Mouse (Mus musculus) intestine, postnatal 0 days (tissue): ENCODE data around the gene Pdcd6ip. TPM values are rescaled to one million over a fixed set of nuclear protein-coding genes. Genes with fewer than 3 reads are reported as not detected.
"Not testable (repeated sequence)": the region's sequence is repeated elsewhere in the genome, so short reads cannot be mapped to it uniquely, and the experiment has no call there.

Experiments
- ATAC-seq: fragments of 200-750 bp; cut with Nextera tagmentation; 2 replicates; pipeline ENCODE4 v1.8.0; 2017; ENCODE audit warnings: mild to moderate bottlenecking, moderate TSS enrichment, moderate library complexity
- H3K27ac ChIP-seq: fragments of 300-500 bp; sonication (generic); 2 replicates; pipeline ENCODE4 v1.5.1; 2014; ENCODE audit warnings: mild to moderate bottlenecking, low read depth, low read length, moderate library complexity
- H3K27me3 ChIP-seq: fragments of 300-500 bp; sonication (generic); replicated peaks from 2 replicates; pipeline ENCODE4 v1.6.1; 2014; ENCODE audit warnings: low read length, mixed read lengths; ENCODE audit not compliant: control insufficient read depth, insufficient read depth
- H3K36me3 ChIP-seq: fragments of 300-500 bp; sonication (generic); 2 replicates; pipeline ENCODE4 v1.6.1; 2014; ENCODE audit warnings: mild to moderate bottlenecking, moderate library complexity; ENCODE audit not compliant: control insufficient read depth, insufficient read depth
- H3K4me1 ChIP-seq: fragments of 300-500 bp; sonication (generic); replicated peaks from 2 replicates; pipeline ENCODE4 v1.6.1; 2014; ENCODE audit warnings: antibody characterized with exemption, low read length, mixed read lengths; ENCODE audit not compliant: control insufficient read depth, insufficient read depth
- H3K4me2 ChIP-seq: fragments of 300-500 bp; sonication (generic); replicated peaks from 2 replicates; pipeline ENCODE4 v1.6.1; 2014; ENCODE audit warnings: low read depth, mild to moderate bottlenecking, moderate library complexity
- H3K4me3 ChIP-seq: fragments of 300-500 bp; sonication (generic); 2 replicates; pipeline ENCODE4 v1.5.1; 2014; ENCODE audit warnings: low read depth, low read length
- H3K9ac ChIP-seq: fragments of 300-500 bp; sonication (generic); 2 replicates; pipeline ENCODE4 v1.6.1; 2014; ENCODE audit warnings: mild to moderate bottlenecking, low read depth, low read length
- H3K9me3 ChIP-seq: fragments of 300-500 bp; sonication (generic); 2 replicates; pipeline ENCODE4 v1.6.1; 2016; ENCODE audit warnings: mixed run types; ENCODE audit not compliant: control insufficient read depth
- CTCF ChIP-seq: sonication (generic); IDR thresholded peaks from 2 replicates; pipeline ENCODE4 v1.5.1; 2016; ENCODE audit warnings: low read depth, mild to moderate bottlenecking, control low read depth, antibody characterized with exemption, moderate library complexity
- WGBS: fragments of 180-500 bp; shearing (Covaris S2); extraction: QIAGEN DNeasy Blood & Tissue Kit; methylation state at CpG from one replicate; pipeline ENCODE4 v1.1.7; 2014; 5-methylcytosine and 5-hydroxymethylcytosine counted together
- polyA plus RNA-seq: library from polyadenylated mRNA; unstranded; fragments of >200 nt; fragmentation: Nextera tagmentation; extraction: Ambion mirVana; gene quantifications from 2 replicates; pipeline ENCODE4 v1.2.1, GENCODE M21; 2015

The Pdcd6ip gene
- polyA plus RNA-seq, 1 experiment from 2014 or later, result 101 TPM

DNA sequence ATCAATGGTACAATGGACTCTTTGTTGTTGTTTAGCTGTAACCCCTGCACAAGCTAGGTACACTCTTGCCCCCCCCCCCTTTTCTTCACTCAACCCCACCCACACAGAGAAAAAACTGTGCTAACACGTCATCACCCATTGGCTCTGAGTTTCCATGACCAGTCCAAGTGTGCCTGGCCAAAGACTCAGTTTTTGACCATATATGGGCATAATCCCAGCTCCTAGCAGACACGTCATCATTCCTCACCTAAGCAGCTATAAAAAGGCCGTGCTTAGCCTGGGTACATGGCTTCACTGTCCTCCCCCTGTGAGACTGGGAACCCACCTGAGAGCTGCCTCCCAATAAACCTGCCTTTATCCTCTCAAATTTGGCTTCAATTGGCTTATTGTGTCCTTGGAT is 18.1 kb upstream of the Pdcd6ip start:
- Histone ChIP-seq H3K4me1 (no peaks in the 10 kb centered on the region), H3K9me3 (no peaks in the 10 kb centered on the region), H3K9ac (no peak overlapping the region), H3K27ac (no peak overlapping the region), H3K36me3 (no peaks in the 10 kb centered on the region), H3K4me3 (no peak overlapping the region), H3K4me2 (no peak overlapping the region), H3K27me3 (no peaks in the 10 kb centered on the region)
- no peak for TF ChIP-seq CTCF
- no peak for ATAC-seq
- WGBS, result 53% methylated on average over 3 of the region's 3 CpGs

DNA sequence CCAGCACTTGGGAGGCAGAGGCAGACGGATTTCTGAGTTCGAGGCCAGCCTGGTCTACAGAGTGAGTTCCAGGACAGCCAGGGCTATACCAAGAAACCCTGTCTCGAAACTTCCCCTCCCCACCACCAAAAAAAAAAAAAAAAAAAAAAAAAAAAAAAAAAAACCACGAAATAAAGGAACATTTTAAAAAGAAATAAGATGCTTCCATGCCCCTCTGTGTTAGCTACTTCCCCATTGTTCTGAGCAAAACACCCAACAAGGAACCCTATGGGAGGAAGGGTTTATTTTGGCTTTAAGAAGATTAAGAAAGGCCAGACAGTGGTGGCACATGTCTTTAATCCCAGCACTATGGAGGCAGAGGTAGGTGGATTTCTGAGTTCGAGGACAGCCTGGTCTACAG is 17.6 kb upstream of the Pdcd6ip start:
- H3K4me2 ChIP-seq, H3K27me3 ChIP-seq, H3K4me1 ChIP-seq, H3K9ac ChIP-seq, H3K27ac ChIP-seq, H3K4me3 ChIP-seq, H3K9me3 ChIP-seq, ATAC-seq, H3K36me3 ChIP-seq: not testable (repeated sequence)
- 80% methylated on average over 5 of the region's 5 CpGs for WGBS

DNA sequence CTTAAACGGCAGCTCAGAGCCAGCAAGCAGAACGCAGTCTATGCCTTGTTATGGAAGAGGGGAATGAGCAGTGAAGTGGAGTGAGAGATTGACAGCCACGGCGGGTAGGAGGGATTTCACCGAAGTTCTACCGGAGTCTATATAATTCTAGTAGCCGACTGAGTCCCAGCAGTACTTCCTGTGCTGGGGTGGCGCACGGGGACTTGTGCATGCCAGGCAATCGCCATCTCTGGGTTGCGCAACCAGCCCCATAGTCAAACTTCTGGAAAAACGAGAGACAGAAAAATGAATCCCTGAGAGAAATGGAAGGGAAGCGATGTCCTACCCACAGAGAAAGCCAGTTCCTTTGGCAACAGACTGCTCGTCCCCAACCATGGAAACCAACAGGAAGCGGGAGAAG is 16.6 kb upstream of the Pdcd6ip start:
- no peak overlapping the region for H3K4me2 ChIP-seq
- H3K36me3 ChIP-seq, result no peaks in the 10 kb centered on the region
- TF ChIP-seq CTCF, result no peak
- no peak for ATAC-seq
- no peak overlapping the region for H3K4me3 ChIP-seq
- H3K9me3 ChIP-seq, result no peaks in the 10 kb centered on the region
- no peak overlapping the region for H3K27ac ChIP-seq
- no peaks in the 10 kb centered on the region for H3K4me1 ChIP-seq
- WGBS, result 79% methylated on average over 15 of the region's 15 CpGs
- H3K9ac ChIP-seq, result no peak overlapping the region
- H3K27me3 ChIP-seq, result no peaks in the 10 kb centered on the region

DNA sequence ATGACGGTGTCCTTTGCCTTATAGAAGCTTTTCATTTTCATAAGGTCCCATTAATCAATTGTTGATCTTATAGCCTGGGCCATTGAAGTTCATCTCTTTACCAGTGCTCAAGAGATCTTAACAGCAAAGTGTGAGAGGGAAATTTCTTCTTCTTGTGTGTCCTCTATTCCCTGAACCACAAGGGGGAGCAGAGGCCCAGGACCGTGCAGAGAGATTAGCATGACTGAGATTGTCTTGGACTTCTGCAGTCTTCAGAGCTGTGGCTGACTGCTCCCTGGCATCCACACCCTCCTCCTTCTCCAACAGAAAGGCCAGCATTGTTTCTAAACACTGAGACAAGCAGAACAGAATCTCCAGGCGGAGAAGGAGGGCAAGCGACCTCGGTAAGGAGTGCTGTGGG is 11.0 kb upstream of the Pdcd6ip start:
- H3K4me3 ChIP-seq, result no peak overlapping the region
- 44% methylated on average over 5 of the region's 5 CpGs for WGBS
- H3K27ac ChIP-seq, result no peak overlapping the region
- ATAC-seq, result no peak
- no peaks in the 10 kb centered on the region for H3K9me3 ChIP-seq
- H3K4me1 ChIP-seq, result no peaks in the 10 kb centered on the region
- H3K27me3 ChIP-seq, result no peaks in the 10 kb centered on the region
- peak; percentile 82 for TF ChIP-seq CTCF
- no peaks in the 10 kb centered on the region for H3K36me3 ChIP-seq
- H3K9ac ChIP-seq, result no peak overlapping the region
- H3K4me2 ChIP-seq, result no peak overlapping the region

DNA sequence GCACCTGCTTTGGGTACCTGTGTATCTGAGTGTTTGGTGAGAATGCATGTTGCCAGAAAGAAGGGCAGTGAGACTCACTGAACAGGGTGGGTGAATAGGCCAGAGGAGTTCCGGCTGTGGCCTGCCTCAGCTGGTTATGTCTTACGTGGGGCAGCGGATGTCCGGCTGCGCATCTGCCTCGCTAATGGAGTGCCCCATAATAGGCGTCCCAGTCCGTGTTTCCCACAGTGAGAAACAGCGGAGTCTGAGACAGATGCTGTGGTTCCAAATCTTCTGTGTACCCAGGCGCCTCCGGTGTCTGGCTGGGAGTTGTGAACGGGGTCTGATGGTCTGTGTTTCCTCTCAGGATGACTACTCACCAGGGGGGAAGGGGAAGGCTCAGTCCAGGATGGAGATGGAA is 2.8 kb upstream of the Pdcd6ip start:
- H3K4me2 ChIP-seq, result no peak overlapping the region
- WGBS, result 80% methylated on average over 12 of the region's 12 CpGs
- H3K4me1 ChIP-seq, result no peaks in the 10 kb centered on the region
- H3K4me3 ChIP-seq, result no peak overlapping the region
- H3K9me3 ChIP-seq, result no peaks in the 10 kb centered on the region
- no peak for ATAC-seq
- H3K27ac ChIP-seq, result no peak overlapping the region
- no peak for TF ChIP-seq CTCF
- H3K9ac ChIP-seq, result no peak overlapping the region
- no peaks in the 10 kb centered on the region for H3K36me3 ChIP-seq
- no peaks in the 10 kb centered on the region for H3K27me3 ChIP-seq

DNA sequence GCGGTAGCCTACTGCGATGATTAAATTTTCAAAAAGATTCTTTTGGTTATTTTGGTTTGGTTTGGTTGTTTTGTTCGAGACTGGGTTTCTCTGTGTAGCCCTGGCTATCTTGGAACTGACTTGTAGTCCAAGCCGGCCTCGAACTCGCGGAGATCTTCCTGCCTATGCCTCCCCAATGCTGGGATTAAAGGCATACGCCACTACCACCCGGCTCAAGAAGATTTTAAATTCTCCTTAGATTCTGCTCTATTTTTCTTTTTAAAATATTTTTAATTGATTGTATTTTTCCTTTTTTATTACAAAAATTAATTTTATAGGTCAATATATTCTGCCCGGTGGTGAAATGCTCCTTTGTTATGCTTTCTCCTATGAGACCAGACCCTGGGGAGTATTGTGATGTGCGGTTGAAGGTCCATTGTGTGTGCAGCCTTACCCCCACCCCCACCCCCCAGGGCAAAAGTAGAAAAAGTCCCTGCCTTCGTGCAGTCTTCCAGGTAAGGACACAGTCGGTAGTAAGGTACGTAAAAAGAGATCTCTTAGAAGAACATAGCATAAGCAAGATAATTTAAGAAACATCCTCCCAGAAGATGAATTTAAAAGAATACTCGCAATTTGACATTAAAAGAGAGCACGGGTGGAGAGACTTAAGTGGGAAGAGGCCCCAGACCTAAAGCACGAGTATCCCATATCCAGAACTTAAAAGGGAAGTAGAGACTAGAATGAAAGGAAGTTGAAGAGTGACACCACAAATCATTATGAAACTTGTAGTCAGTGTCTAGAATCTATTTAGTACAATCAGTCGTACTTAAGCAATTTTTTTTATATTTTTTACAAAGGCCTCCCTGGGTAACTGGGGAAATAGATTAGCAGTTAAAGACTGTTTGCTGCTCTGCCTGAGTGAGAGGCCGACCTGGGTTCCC is 562 bp upstream of the Pdcd6ip start:
- WGBS, result 52% methylated on average over 19 of the region's 19 CpGs
- peak overlapping the region; percentile 77 for H3K4me2 ChIP-seq
- no peak; the same call in 1 of the 2 replicates for ATAC-seq
- H3K4me3 ChIP-seq, result peak overlapping the region; percentile 98
- no peaks in the 10 kb centered on the region for H3K27me3 ChIP-seq
- no peak for TF ChIP-seq CTCF
- no peaks in the 10 kb centered on the region for H3K4me1 ChIP-seq
- no peaks in the 10 kb centered on the region for H3K36me3 ChIP-seq
- H3K9ac ChIP-seq, result peak overlapping the region; percentile 99
- H3K27ac ChIP-seq, result peak overlapping the region; percentile 99
- H3K9me3 ChIP-seq, result no peaks in the 10 kb centered on the region
